Mouse (Mus musculus): Measurements from ENCODE around the gene Ankrd2.

Gene Ankrd2

DNA sequence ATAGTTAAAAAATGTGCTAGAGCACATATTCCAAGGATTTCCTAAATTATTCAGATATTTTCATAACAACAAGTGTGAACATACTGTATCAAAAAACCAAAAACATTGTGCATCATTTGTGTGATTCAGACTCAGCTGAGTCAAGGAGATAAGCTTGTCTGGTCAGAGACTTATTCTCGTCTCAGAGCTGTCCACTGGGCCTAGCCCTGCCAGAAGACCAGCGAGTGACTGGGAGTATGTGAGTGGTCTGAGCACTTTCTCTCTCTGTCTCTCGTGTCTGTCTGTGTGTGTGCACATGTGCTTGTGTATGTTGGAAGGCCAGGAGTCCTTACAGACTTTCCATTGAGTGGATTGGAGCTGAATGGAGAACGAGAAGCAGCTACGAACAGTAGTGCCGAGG is 20.8 kb upstream of the Ankrd2 start:
- DNase-seq (ENCODE audit: low read depth) = peak; percentile 66

- DNase-seq (ENCODE audit: low read depth) = peak; percentile 55
Observed at GRCm38 (mm10) chr19:42016251-42016650, 19.5 kb upstream of the Ankrd2 start.

GRCm38 (mm10) chr19:42016840-42017239 is 19.0 kb upstream of the Ankrd2 start:
- peak; percentile 87 for DNase-seq (ENCODE audit: low read depth)

- peak; percentile 97 for DNase-seq (ENCODE audit: low read depth)
Observed at GRCm38 (mm10) chr19:42017399-42018247, 18.2 kb upstream of the Ankrd2 start.

GRCm38 (mm10) chr19:42019011-42019522 is 16.7 kb upstream of the Ankrd2 start:
- DNase-seq (ENCODE audit: low read depth) = no peak

DNA sequence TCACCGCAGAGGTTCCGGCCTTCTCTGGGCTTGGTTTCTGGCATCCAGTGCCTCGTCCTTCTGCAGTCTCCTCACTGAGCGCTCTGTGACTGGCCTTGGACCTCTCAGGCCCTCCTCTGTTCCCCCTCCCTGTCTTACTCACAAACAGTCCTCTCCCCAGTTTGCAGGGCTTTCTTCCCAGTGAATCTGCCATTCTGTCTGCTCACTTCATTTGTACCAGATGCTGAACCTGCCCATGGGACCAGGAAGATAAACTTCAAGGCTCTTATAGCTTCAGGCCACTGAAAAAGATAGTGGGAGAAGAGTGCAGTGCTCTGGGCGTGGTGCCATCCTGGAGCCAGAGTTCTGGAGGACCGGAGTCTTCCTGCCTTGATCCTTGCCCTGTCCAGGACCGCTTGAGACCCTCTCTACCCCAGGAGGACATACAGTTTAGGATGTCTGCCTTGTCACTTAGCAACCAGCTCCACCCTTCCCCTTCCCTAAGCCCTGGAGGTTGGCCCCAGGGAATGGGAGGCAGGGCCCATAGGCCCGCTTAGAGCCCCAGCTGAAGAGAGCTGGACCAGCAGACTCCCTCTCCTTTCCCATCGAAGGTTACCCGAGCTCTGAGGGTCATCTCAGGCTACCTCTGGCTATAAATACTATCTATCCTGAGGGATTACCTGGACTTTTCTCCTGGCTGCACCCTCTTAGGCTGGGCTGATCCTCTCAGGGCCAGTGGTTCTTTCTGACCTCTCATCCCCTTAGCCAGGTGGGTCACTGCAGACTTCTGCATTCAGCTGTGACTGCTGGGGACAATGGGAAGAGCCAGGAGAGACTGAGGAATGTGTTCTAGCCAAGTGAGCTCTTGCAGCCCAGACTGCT is 13.9 kb upstream of the Ankrd2 start:
- DNase-seq (ENCODE audit: low read depth) = peak; percentile 69

GRCm38 (mm10) chr19:42022542-42022848 is 13.3 kb upstream of the Ankrd2 start:
- DNase-seq (ENCODE audit: low read depth) = peak; percentile 45

GRCm38 (mm10) chr19:42026158-42026557 is 9.6 kb upstream of the Ankrd2 start:
- DNase-seq (ENCODE audit: low read depth) = peak; percentile 95

- no peak for DNase-seq (ENCODE audit: low read depth)
Observed at GRCm38 (mm10) chr19:42031112-42031511, 4.7 kb upstream of the Ankrd2 start.

DNA sequence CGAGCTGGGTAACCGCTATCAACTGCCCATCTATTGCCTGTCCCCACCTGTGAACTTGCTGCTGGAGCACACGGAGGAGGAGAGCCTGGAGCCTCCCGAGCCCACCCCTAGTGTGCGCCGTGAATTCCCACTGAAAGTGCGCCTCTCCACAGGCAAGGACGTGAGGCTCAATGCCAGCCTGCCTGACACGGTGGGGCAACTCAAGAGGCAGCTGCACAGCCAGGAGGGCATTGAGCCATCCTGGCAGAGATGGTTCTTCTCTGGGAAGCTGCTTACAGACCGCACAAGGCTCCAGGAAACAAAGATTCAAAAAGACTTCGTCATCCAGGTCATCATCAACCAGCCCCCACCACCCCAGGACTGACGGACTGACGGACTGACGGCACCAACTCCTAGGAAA is 2.2 kb upstream of the Ankrd2 start:
- no peak for DNase-seq (ENCODE audit: low read depth)

DNA sequence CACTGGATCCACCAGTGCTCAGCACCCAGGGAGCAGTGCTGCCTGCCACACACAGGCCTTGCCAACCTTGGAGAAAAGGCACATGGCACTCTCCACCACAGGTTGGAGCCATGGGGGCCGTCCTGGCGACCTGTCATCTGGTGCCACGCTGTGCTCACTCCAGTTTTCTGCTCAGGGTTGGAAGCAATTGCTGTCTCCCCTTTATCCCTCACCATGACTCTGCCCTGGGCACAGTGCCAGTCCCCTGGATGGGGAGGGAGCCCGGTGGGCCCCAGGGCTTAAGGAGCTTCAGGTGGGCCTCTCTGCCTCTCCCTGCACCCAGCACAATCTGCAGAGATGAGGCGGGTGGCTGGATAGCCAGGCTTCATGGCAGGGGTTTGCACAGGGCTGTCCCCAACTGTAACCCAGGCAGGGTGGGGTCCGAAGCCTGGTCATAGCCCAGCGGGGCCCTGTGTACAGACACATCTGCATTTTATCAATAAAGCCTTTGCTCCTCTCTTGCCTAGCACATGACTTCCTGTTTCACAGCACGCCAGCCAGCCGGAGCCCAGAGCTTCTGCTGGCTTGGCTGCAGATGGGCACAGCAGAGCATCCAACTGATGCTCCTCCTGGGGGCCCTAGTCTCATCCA is 1.5 kb upstream of the Ankrd2 start:
- DNase-seq (ENCODE audit: low read depth) = no peak

DNA sequence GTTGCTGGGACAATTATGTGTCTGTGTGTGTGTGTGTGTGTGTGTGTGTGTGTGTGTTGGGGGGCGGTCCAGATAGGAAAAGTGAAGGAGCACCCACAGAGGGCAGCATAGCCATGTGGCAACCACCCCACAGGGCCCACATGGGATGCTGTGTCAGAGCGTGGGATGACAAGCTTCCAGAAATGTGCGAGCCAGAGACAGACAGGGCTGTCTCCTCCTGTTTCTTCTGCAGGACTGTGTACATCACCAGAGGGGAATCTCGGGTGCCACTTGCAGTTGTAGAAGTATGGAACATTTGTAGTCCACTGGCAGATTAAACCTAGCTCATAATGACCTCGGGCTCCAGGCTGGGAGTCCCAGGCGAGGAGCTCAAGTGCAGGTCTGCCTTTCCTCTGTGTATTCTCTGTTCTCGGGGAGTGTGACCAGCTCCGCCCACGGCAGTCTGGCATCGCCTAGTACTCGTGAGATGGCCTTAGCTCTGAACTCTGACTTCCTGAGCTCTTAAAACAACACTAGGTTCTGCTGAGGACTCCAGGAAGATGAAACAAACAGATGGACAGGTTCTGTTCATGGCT is 832 bp upstream of the Ankrd2 start:
- DNase-seq (ENCODE audit: low read depth) = no peak

DNA sequence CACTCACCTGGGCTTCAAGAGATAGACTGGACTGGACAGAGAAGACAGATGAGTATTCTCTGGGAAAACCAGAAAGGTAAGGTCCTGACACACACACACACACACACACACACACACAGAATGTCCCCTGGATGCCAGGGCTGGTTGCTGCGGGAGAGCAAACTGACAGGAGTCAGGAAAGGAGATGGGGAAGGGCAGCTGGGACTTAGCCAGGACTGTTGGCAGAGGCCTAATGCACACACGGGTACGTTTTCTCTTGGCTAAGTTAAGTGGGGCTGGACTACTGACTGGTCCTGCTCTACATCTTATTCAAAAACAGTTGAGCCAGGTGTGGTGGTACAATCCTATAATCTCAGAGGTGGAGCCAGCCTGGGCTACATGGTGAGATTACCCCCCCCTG is 557 bp downstream of the Ankrd2 start:
- no peak for DNase-seq (ENCODE audit: low read depth)

- no peak for DNase-seq (ENCODE audit: low read depth)
Observed at GRCm38 (mm10) chr19:42037167-42037702, 1.4 kb downstream of the Ankrd2 start.

DNA sequence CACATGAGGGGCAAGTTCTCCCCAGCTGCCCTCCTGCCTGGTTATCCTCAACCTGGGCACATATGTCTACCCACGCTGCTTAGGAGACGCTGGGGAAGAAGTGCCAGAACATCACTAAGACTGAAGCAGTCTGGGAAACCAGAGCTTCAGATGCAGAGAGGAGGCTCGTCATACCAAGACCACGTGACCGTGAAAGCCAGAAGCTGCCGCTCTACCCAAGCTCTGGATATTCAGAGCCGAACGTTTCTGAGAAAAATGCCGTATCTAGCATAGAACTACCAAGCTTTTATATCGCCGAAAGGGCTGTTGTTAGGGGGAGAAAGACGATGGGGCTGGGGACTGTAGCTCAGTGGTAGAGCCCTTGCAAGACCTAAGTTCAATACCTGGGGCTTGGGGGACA is 2.5 kb downstream of the Ankrd2 start:
- no peak for DNase-seq (ENCODE audit: low read depth)

- no peak for DNase-seq (ENCODE audit: low read depth)
Observed at GRCm38 (mm10) chr19:42043988-42044387, 8.2 kb downstream of the Ankrd2 start.

DNA sequence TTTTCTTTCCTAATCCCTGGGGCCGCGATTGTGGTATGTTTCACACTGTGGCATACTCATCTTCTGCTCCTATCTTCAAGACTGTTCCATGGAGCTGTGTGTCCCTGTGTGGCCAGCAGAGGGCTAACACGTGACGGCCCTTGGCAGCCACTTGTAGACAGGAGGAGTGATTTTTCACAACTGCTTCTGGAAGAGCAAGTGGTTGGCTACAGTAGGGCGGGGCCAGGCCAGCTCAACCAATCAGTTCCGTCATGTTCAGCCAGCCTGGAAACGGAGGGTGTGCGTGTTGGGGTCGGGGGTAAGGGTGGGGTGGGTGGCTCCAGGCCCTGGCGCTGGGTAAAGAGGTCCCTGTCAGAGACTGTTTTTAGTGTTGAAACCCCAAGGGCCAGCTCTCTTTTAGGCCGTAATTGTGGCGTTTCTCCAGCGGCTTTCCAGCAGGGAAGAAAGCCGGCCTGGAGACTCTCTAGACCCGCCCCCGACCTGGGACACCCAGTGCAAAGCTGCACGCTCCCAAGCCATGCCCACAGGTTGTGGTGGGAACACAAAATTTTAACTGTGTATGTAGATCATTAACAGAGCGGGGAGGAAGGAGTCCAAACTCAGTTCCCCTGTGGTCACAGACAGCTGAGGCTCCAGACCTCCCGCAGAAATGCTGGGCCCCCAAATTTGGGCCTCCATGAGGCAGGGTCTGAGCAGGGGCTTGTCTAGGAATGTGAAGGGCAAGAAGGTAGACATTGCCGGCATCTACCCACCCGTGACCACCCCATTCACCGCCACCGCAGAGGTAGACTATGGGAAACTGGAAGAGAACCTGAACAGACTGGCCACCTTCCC is 9.7 kb downstream of the Ankrd2 start, which contains the start of gene Hoga1:
Gene Hoga1, plus strand, starts transcription at position 342 of the 834 bp plus-strand sequence.
- DNase-seq (ENCODE audit: low read depth) = peak; percentile 94

- no peak for DNase-seq (ENCODE audit: low read depth)
Observed at GRCm38 (mm10) chr19:42050251-42050650, 14.5 kb downstream of the Ankrd2 start.

DNA sequence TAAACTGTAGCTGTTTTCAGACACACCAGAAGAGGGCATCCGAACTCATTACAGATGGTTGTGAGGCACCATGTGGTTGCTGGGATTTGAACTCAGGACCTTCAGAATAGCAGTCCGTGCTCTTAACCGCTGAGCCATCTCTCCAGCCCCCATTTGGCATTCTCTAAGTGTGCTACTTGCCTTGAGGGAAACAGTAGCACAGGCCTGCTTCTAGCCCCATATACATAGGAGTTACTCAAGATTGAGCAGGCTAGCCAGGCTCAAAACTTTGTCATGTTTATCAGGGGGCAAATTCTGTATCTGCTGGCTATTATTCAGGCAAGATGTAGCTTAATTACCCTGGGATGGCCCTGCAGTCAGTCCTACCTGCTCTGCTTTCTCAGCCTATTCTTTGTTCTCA is 15.6 kb downstream of the Ankrd2 start:
- no peak for DNase-seq (ENCODE audit: low read depth)

- DNase-seq (ENCODE audit: low read depth) = no peak
Observed at GRCm38 (mm10) chr19:42051948-42052347, 16.1 kb downstream of the Ankrd2 start, which contains the start of gene 4933411K16Rik. Gene 4933411K16Rik, plus strand, starts transcription at chr19:42052248.

DNA sequence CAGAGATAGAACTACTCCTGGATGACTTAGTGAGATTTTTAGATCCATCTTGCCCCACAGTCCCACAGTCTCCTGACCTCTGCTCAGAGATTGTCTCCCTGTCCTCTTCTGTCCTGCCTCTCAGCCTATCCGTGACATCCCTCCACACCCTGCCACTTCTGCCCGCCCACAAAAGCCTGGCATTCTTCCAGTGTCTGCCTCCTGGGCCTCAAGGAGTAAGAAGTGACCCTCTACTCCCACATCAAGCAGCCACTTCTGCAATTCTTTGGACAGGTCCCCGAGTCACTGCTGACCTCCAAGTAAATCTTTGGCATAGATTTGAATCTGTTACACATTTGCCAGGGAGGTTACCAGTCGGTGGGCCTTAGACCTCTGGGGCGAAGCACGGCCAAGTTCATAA is 18.5 kb downstream of the Ankrd2 start:
- no peak for DNase-seq (ENCODE audit: low read depth)

Measured in NIH3T3 (cell line).